Mouse (Mus musculus) midbrain, embryonic 11.5 days (tissue): ENCODE measurements around the gene Nucks1. TPM values are rescaled to one million over a fixed set of nuclear protein-coding genes. Genes with fewer than 3 reads are reported as not detected.

Experiments used
- ATAC-seq: fragments of 200-750 bp; cut with Nextera tagmentation; 2 replicates; pipeline ENCODE4 v1.8.0; 2017; ENCODE audit warnings: moderate TSS enrichment, moderate library complexity; ENCODE audit not compliant: low FRiP score
- DNase-seq: peaks from one replicate; pipeline ENCODE4 v3.0.0; 2015; ENCODE audit warnings: low spot score; ENCODE audit errors: missing footprints
- H3K27ac ChIP-seq: fragments of 300-500 bp; sonication (generic); 2 replicates; pipeline ENCODE4 v1.5.1; 2014; ENCODE audit warnings: low read depth, low read length
- H3K27me3 ChIP-seq: fragments of 300-500 bp; sonication (generic); 2 replicates; pipeline ENCODE4 v1.6.1; 2014; ENCODE audit warnings: mild to moderate bottlenecking, low read length, moderate library complexity, mixed read lengths; ENCODE audit not compliant: control insufficient read depth, insufficient read depth
- H3K36me3 ChIP-seq: fragments of 300-500 bp; sonication (generic); 2 replicates; pipeline ENCODE4 v1.6.1; 2014; ENCODE audit warnings: mild to moderate bottlenecking, low read length, moderate library complexity, mixed read lengths; ENCODE audit not compliant: control insufficient read depth, insufficient read depth
- H3K4me1 ChIP-seq: fragments of 300-500 bp; sonication (generic); 2 replicates; pipeline ENCODE4 v1.6.1; 2014; ENCODE audit warnings: low read length; ENCODE audit not compliant: control insufficient read depth, insufficient read depth
- H3K4me2 ChIP-seq: fragments of 300-500 bp; sonication (generic); 2 replicates; pipeline ENCODE4 v1.6.1; 2014; ENCODE audit warnings: mild to moderate bottlenecking, moderate library complexity
- H3K4me3 ChIP-seq: fragments of 300-500 bp; sonication (generic); 2 replicates; pipeline ENCODE4 v1.5.1; 2014; ENCODE audit warnings: low read depth, low read length
- H3K9ac ChIP-seq: fragments of 300-500 bp; sonication (generic); 2 replicates; pipeline ENCODE4 v1.6.1; 2014; ENCODE audit warnings: low read length
- H3K9me3 ChIP-seq: fragments of 300-500 bp; sonication (generic); 2 replicates; pipeline ENCODE4 v1.6.1; 2016; ENCODE audit warnings: low read length; ENCODE audit not compliant: control insufficient read depth
- WGBS: fragments of 180-500 bp; shearing (Covaris S2); extraction: QIAGEN DNeasy Blood & Tissue Kit; methylation state at CpG from one replicate; pipeline ENCODE4 v1.1.7; 2014; 5-methylcytosine and 5-hydroxymethylcytosine counted together
- polyA plus RNA-seq: library from polyadenylated mRNA; unstranded; fragments of >200 nt; fragmentation: Nextera tagmentation; extraction: Ambion mirVana; gene quantifications from 2 replicates; pipeline ENCODE4 v1.2.1, GENCODE M21; 2014

The Nucks1 gene
- polyA plus RNA-seq, 1 experiment from 2014 or later: 61.3 TPM

DNA sequence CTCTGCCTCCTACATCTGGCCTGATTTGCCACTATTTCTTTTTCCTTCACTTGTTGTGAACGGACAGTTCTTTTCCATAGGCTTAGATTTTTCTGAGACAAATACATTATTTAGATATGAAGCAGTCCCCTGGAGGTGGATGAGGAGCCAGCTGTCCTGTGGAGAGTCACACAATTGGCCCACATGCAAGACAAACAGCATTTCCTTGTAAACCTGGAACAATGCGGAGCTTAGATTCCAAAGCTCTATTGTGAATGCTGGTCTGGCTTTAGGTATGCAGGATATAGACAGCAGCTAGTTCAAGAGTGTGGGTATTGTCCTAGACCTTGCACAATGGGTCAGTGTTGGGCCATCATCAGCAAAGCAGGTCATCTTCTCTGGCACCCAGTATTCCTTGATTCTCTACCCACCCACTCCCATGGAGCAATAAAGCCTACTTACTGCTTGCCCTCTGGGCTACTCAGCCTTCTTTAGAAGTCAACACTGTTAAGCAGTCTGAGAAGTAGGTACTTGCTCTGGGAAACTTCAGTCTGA, 30.4 kb downstream of the Nucks1 start:
- DNase-seq (no peak), ATAC-seq (no peak)
- Histone ChIP-seq H3K4me2 (no peak overlapping the region), H3K27me3 (no peaks in the 10 kb centered on the region), H3K4me1 (peaks cover 7% of the 10 kb centered on the region), H3K36me3 (no peaks in the 10 kb centered on the region), H3K9me3 (no peaks in the 10 kb centered on the region), H3K27ac (no peak overlapping the region), H3K9ac (no peak overlapping the region), H3K4me3 (no peak overlapping the region)
- 45% methylated on average over 2 of the region's 2 CpGs for WGBS

DNA sequence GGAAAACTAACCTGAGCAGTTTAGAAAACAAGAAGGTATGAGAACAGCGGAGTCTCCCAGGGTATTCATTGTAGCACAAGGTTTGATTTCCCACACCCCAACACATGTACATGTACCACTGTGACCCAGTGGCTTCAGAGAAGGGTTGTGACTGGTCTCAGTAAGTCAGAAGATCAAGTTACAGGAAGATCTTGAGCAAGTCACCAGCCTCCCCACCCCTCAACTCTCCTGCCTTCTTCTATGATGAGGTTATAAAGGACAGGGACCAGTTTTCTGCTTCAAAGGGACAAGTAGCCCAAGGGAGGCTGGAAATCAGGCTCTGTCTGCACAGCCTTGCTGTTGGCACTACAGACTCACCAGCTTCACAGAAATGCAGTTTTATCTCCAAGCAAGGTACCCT, 31.2 kb downstream of the Nucks1 start:
- Histone ChIP-seq H3K4me1 (peaks cover 7% of the 10 kb centered on the region), H3K4me2 (no peak overlapping the region), H3K9me3 (no peaks in the 10 kb centered on the region), H3K9ac (no peak overlapping the region), H3K4me3 (no peak overlapping the region), H3K27ac (no peak overlapping the region), H3K36me3 (no peaks in the 10 kb centered on the region), H3K27me3 (no peaks in the 10 kb centered on the region)
- WGBS: 100% methylated on average over 1 of the region's 1 CpGs
- DNase-seq (no peak), ATAC-seq (no peak)

DNA sequence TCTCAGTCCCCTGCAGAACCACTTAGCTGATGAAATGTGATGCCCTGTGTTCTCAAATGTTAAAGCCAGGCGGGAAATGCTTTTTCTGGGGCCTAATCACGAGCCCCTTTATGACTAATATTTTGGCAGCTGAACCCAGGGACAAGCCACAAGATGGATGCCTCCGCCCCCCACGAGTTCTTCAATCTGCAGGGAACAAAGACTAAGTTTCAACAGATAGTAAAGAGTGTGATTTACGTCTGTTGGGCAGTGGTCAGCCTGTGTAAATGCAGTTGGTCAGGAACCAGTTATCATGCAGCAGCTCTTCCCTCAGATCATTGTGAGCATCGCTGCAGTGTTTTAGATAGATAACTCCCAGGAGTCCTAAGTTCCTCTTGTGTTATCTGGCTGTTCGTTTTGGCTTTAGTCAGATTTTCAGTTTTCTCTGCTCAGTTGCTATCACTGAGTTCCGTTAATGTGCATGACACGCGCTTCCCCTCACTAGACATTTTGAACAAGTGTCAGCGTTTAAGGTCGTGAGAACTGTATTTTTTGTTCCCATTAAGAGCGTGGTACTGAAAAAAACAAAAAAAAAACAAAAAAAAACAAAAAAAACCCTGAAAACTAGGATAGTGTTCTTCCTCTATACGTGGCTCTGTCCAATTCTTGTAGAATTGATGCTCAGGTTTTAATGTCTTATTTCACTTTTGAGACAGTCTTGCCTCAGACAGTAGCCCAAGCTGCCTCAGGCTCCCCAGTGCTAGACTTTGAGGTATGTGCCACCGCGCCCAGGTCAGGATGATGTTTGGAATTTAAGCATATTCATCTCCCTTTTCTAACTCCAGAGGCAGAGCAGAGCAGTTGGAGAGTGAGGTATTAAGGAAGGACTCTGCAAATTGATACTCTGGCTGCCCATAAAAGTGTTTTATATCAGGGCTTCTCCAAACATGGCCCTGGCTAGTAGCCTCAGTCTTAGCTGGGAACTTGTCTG, 32.6 kb downstream of the Nucks1 start:
- Histone ChIP-seq H3K27ac (no peak overlapping the region; the same call in 1 of the 2 replicates), H3K4me1 (peaks cover 13% of the 10 kb centered on the region), H3K4me3 (no peak overlapping the region), H3K4me2 (no peak overlapping the region), H3K36me3 (no peaks in the 10 kb centered on the region), H3K27me3 (no peaks in the 10 kb centered on the region), H3K9me3 (no peaks in the 10 kb centered on the region), H3K9ac (no peak overlapping the region)
- ATAC-seq (no peak), DNase-seq (no peak)
- 81% methylated on average over 16 of the region's 16 CpGs for WGBS

DNA sequence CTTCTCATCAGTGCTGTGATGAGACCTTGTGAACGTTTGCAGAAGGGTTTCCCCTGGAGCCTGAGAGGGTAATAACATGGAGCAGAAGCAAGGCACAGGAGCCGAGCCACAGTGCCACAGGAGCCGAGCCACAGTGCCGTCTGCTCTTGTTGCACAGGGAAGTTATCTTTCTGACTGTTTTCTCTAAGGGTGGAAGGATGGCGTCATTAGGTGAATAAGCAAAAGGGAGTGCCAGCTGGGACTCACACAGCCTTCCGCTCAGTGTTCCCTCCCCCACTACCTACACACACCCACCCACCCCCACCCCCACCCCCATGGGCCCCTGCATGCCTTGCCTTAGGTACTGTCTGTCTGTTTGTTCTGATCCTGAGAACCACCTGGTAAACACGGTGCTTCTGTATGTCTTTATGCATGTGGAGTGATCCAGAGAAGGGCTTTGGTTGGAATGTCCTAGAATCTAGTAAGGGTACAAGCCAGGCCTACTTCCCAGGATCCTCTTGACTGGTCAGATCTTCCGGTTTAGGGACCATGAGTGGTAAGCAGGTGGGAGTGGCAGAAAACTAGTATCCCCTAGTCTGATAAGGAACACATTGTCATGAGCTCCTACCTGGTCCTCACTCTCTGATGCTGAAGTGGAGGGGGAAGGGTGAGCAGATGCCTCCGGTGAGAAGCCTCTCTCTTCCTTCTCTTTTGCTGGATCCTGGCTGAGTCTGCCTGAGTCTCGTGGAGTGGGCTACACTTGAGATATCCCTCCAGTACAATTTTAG, 35.5 kb downstream of the Nucks1 start:
- Histone ChIP-seq H3K9me3 (no peaks in the 10 kb centered on the region), H3K27me3 (no peaks in the 10 kb centered on the region), H3K9ac (no peak overlapping the region), H3K4me1 (peaks cover 12% of the 10 kb centered on the region; the same call in 1 of the 2 replicates), H3K4me2 (no peak overlapping the region), H3K36me3 (no peaks in the 10 kb centered on the region), H3K4me3 (no peak overlapping the region), H3K27ac (no peak overlapping the region)
- ATAC-seq (no peak), DNase-seq (no peak)
- 78% methylated on average over 10 of the region's 10 CpGs for WGBS

DNA sequence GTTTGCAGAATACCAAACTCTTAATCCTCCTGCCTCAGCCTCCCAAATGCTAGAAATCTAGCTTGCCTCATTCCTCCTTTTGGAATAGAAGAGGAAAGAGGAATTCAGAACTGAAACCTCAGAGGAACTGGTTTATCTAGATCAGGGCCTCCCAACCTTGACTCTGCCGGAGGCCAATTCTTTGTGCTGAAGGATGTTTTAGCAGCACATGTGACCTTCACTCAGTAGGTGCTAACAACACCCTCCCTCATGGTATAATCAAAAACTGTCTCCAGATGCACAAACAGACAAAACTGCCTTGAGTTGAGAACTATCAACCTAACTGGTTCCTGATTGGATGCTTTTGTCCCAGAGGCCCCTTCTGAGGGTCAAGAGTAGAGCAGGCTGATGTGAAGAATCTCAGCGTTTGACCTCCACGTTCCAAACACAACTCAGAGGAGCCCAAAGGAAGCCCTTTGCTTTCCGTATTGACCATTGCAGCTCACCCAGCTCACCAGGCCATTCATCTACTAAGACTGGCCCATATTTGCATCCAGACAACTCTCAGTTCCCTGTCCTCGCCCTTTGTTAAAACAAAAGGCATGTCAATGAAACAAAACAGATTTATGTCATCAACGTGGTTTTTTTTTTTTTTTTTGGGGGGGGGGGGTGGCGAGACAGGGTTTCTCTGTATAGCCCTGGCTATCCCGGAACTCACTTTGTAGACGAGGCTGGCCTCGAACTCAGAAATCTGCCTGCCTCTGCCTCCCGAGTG, 36.3 kb downstream of the Nucks1 start:
- no peak overlapping the region for H3K9ac ChIP-seq
- no peaks in the 10 kb centered on the region for H3K36me3 ChIP-seq
- 88% methylated on average over 11 of the region's 11 CpGs for WGBS
- no peaks in the 10 kb centered on the region for H3K9me3 ChIP-seq
- ATAC-seq: no peak
- no peak overlapping the region for H3K4me2 ChIP-seq
- no peak for DNase-seq
- H3K27me3 ChIP-seq: no peaks in the 10 kb centered on the region
- H3K27ac ChIP-seq: no peak overlapping the region
- H3K4me3 ChIP-seq: no peak overlapping the region
- peaks cover 12% of the 10 kb centered on the region; the same call in 1 of the 2 replicates for H3K4me1 ChIP-seq

DNA sequence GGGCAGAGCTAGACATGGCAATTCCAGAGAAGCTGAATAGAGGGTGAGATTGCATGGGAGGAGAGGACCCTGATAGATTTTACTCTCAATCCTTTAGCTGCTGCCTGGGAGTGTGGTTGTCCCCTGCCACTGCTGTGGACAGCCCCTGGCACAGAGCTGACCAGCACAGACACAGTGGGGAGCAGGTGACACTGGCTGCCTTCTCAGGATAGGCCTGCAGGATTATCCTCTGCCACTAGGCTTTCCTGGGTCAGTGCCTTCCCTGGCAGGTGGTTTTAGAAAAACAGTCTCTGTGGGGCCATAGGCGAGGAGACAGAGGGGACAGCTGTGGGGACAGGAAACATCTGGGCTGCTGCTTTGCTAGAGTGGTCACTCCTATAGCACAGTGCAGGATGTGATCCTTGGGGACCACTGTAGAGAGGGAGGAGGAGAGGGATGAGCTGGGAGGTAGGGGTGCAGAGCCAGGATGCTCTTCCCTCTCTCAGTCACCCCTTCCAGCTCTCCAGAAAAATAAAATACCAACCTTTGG, 37.7 kb downstream of the Nucks1 start:
- no peak for DNase-seq
- no peak overlapping the region for H3K9ac ChIP-seq
- no peaks in the 10 kb centered on the region for H3K36me3 ChIP-seq
- no peak overlapping the region for H3K4me2 ChIP-seq
- no peak overlapping the region for H3K4me3 ChIP-seq
- H3K9me3 ChIP-seq: no peaks in the 10 kb centered on the region
- H3K4me1 ChIP-seq: peaks cover 9% of the 10 kb centered on the region; the same call in 1 of the 2 replicates
- no peak overlapping the region for H3K27ac ChIP-seq
- no peaks in the 10 kb centered on the region for H3K27me3 ChIP-seq
- ATAC-seq: peak; percentile 54; the same call in 1 of the 2 replicates
- 17% methylated on average over 1 of the region's 1 CpGs for WGBS

DNA sequence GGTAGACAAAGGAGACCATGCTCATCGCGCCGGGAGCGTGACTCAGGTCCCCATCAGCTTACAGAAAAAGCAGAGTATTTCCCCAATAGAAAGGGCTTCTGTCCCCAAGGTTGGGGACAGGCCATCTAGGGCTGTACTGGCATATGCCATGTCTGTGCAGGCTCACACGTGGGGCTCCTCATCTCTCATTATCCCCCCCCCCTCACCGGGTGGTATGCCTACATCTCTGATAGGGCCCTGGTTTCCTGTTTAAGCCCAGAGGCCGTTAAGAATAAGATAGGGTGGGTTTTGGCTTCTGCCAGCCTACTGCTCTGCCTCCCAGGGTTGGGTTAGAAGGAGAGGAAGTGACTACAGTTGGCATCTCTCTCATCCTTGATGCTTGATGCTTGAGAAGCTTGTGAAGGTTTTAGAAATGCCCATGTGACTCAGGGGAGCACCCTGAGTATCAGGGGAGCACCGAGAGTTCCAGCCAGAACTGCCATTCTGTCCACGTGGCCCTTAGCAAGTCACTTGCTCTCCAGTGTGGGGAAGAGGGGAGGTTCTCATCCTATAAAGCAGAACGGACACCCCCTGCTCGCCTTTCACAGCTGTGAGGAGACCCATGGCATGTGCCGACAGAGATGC, 44.0 kb downstream of the Nucks1 start:
- peaks cover 5% of the 10 kb centered on the region; the same call in 1 of the 2 replicates for H3K4me1 ChIP-seq
- no peak overlapping the region for H3K4me3 ChIP-seq
- H3K9ac ChIP-seq: no peak overlapping the region
- ATAC-seq (no peak), DNase-seq (no peak)
- H3K27ac ChIP-seq: no peak overlapping the region
- H3K36me3 ChIP-seq: no peaks in the 10 kb centered on the region
- no peaks in the 10 kb centered on the region for H3K9me3 ChIP-seq
- WGBS: 85% methylated on average over 12 of the region's 12 CpGs
- H3K27me3 ChIP-seq: no peaks in the 10 kb centered on the region
- no peak overlapping the region for H3K4me2 ChIP-seq

DNA sequence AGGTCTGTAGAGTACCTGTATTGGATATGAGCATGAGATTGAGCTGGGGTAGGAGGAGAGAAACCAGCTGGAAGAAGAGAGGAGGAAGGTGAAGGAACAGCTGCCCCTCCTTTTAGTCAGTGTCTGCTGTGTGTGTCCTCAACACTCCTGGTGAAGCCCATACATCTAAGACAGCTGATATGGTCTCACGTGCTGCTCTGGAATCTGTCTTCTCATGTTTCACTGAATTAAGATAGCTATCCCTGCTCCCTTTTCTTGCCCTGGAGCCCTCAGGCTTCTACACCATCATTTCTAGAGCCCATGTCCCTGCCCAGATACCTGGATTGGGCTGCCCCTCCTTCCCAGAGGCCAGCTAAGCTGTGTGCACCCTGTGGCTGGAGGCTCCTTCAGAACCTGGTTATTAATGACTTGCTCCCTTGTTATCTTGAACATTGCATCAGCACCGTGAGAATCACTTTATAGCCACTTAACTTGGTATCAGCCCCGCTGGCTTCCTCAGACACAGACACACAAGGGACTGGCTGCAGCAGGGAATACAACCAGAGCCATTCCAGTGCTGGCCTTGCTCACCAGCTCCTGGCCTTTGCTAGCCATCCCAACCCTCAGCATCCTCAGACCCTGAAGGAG, 44.9 kb downstream of the Nucks1 start:
- Histone ChIP-seq H3K4me3 (no peak overlapping the region), H3K9ac (no peak overlapping the region), H3K27me3 (no peaks in the 10 kb centered on the region), H3K36me3 (no peaks in the 10 kb centered on the region), H3K27ac (no peak overlapping the region), H3K4me2 (no peak overlapping the region), H3K4me1 (peaks cover 5% of the 10 kb centered on the region; the same call in 1 of the 2 replicates), H3K9me3 (no peaks in the 10 kb centered on the region)
- no peak for ATAC-seq
- DNase-seq: no peak
- WGBS: 68% methylated on average over 3 of the region's 3 CpGs
